Mouse (Mus musculus) left cerebral cortex, postnatal 10 days (tissue): ENCODE measurements around the gene Btnl2. TPM values are rescaled to one million over a fixed set of nuclear protein-coding genes. Genes with fewer than 3 reads are reported as not detected.

Source experiments
- DNase-seq, 2 experiments: peaks; one replicate each; pipeline ENCODE4 v3.0.0; 2021 to 2022; ENCODE audit warnings: low spot score in 2 of 2, mixed read lengths in 1 of 2; ENCODE audit errors: extremely low spot score in 1 of 2
- intact Hi-C: fragments of 180-260 bp; cut with DNase I; formaldehyde crosslinking; loops from one replicate; pipeline ENCODE4 v1.15.1; 2025
- total RNA-seq, 2 experiments: library from RNA; stranded (reverse); gene quantifications; 2 replicates each; pipeline ENCODE4 v1.2.3; 2021

Btnl2 gene
- total RNA-seq, 2 experiments from 2014 or later = 0.43 to 0.87 TPM

DNA sequence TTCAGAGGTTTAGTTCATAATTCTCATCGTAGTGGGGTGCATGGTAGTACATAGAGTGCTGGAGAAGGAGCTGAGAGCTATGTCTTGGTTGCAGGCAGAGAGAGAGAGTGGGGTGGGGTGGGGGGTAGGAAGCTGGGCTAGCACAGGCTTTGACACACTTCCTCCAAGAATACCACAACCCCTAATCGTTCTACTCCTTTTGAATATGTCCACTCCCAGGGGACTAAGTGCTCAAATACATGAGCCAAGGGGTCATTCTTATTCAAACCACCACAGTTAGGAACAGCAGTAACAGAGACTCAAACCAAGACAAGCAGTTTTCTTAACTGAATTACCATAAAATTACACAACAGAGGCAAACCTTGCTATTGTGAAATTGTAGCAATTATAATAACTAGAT lies 32.0 kb downstream of the Btnl2 start:
- intact Hi-C loops = no loop called here
- no peak for DNase-seq

- DNase-seq = no peak
- intact Hi-C loops = no loop called here
These were observed 33.9 kb downstream of the Btnl2 start for GRCm38 (mm10) chr17:34388513-34388912.

DNA sequence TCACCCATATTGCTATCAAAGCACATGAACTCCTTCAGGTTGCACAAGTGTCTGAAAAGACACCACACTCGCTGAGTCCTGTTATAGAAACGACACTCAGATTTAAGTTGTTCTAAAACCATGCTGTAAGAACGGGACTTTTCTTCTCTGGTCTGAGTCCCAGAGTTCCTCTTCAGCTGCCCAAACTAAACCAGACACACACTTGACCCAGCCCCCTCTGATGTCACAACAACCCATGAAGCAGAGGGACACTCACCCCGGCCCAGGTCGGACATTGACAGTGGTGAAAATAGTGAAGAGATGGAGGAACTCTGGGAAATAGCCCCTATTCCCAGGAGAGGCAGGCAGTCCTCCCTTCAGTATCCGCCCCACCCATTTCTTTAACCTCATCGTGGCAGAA lies 36.9 kb downstream of the Btnl2 start:
- DNase-seq = no peak
- intact Hi-C loops = no loop called here

GRCm38 (mm10) chr17:34392321-34392720 lies 37.7 kb downstream of the Btnl2 start:
- peak in 1 of 2 experiments; percentile 46 for DNase-seq
- intact Hi-C loops = no loop called here

DNA sequence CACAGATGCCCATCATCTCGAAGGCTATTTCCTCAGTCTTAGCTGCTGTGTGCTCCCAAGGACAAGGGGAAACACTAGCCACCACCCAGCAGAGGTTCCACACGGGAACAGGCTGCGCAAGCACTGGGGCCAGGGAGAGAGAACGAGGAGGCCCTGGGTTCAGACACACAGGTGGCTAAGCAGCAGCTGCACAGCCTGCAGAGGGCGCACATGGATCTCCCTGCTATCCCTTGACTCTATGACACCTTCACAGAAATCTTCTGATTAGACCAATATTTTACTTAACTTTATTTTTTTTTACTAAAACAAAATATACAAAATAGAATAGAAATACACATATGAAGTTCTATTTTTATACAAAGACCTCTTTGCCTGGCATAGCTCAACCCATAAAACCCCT lies 42.7 kb downstream of the Btnl2 start:
- no peak for DNase-seq
- intact Hi-C loops = no loop called here

GRCm38 (mm10) chr17:34398058-34398710 lies 43.6 kb downstream of the Btnl2 start:
- intact Hi-C loops = no loop called here
- DNase-seq = peak; percentile 38 to 83

- DNase-seq = peak; percentile 83 to 88
- intact Hi-C loops = no loop called here
These were observed 44.2 kb downstream of the Btnl2 start, which contains the start of gene BC051142 for GRCm38 (mm10) chr17:34398711-34399393. Gene BC051142 (plus strand): TSS chr17:34398820.

GRCm38 (mm10) chr17:34399394-34399715 lies 44.7 kb downstream of the Btnl2 start:
- intact Hi-C loops = no loop called here
- no peak for DNase-seq

DNA sequence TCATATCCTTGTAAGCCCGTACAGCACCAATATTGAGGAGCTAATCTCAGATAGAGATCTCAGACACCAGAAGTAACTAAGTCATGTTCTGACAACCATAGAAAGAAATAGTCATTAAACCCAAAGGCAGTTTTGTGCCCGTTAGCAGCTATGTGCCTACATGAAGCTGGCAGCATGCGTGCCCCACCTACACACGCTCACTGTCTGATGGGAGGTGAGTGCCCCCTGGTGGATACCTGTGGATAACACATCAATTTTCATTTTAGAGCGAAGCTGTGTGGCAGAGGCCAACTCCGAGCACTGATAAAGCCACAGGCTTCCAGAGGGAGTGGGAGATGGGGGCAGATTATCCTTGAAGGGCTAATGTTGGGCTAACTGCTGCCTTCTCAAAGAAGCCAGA lies 56.5 kb downstream of the Btnl2 start:
- intact Hi-C loops = loop anchor here (5.0 kb wide), 1 partner anchor 164 kb away; no protein-coding TSS in a partner anchor

More for the DNA sequence above, 56.5 kb downstream of the Btnl2 start:
- peak; percentile 45 to 55 for DNase-seq

Other genes with a start within 250 kb of the Btnl2 start
- gene H2-DMa, start 235.3 kb upstream of the Btnl2 start, total RNA-seq = 10 to 100 TPM; 26.6 to 27.7 TPM
- gene Brd2, start 232.2 kb upstream of the Btnl2 start, total RNA-seq = 100 to 1,000 TPM; 266 to 271 TPM
- 1 to 10 TPM in 1 of 2 experiments, under 1 TPM in 1; 0.99 to 1.4 TPM for gene H2-DMb2, start 211.5 kb upstream of the Btnl2 start, total RNA-seq
- 1 to 10 TPM; 1.2 to 1.8 TPM for gene H2-DMb1, start 201.8 kb upstream of the Btnl2 start, total RNA-seq
- gene Tap1, start 167.3 kb upstream of the Btnl2 start, total RNA-seq = 1 to 10 TPM; 2.7 to 3.3 TPM
- 1 to 10 TPM in 1 of 2 experiments, under 1 TPM in 1; 0.66 to 2.2 TPM for gene Psmb9, start 167.1 kb upstream of the Btnl2 start, total RNA-seq
- 1 to 10 TPM; 1.7 TPM for gene Psmb8, start 157.1 kb upstream of the Btnl2 start, total RNA-seq
- 1 to 10 TPM; 2.6 to 3.0 TPM for gene Tap2, start 151.3 kb upstream of the Btnl2 start, total RNA-seq
- gene H2-Ob, start 115.9 kb upstream of the Btnl2 start, total RNA-seq = under 1 TPM in 1 of 2 experiments, not detected in 1; 0.39 TPM
- gene H2-Ab1, start 97.1 kb upstream of the Btnl2 start, total RNA-seq = 1 to 10 TPM; 1.3 to 1.4 TPM
- under 1 TPM; 0.71 TPM for gene H2-Aa, start 67.0 kb upstream of the Btnl2 start, total RNA-seq
- gene H2-Eb1, start 49.0 kb upstream of the Btnl2 start, total RNA-seq = 1 to 10 TPM; 1.0 to 1.4 TPM
- not detected for gene H2-Eb2, start 29.2 kb upstream of the Btnl2 start, total RNA-seq
- gene Btnl1, start 22.3 kb downstream of the Btnl2 start, total RNA-seq = not detected
- gene BC051142, start 44.0 kb downstream of the Btnl2 start, total RNA-seq = 1 to 10 TPM; 6.6 to 9.9 TPM
- gene Btnl4, start 122.5 kb downstream of the Btnl2 start, total RNA-seq = not detected
- gene Btnl6, start 162.5 kb downstream of the Btnl2 start, total RNA-seq = not detected
- gene Notch4, start 209.4 kb downstream of the Btnl2 start, total RNA-seq = 10 to 100 TPM; 10.6 to 12.0 TPM
- 1 to 10 TPM; 3.1 to 4.1 TPM for gene Gpsm3, start 235.0 kb downstream of the Btnl2 start, total RNA-seq
- 10 to 100 TPM; 40.3 to 40.9 TPM for gene Pbx2, start 236.4 kb downstream of the Btnl2 start, total RNA-seq
- gene Ager, start 243.0 kb downstream of the Btnl2 start, total RNA-seq = 1 to 10 TPM in 1 of 2 experiments, under 1 TPM in 1; 0.97 to 1.3 TPM
- gene Rnf5, start 248.9 kb downstream of the Btnl2 start, total RNA-seq = 100 to 1,000 TPM in 1 of 2 experiments, 10 to 100 TPM in 1; 94.8 to 101 TPM
- 100 to 1,000 TPM; 180 to 182 TPM for gene Agpat1, start 249.4 kb downstream of the Btnl2 start, total RNA-seq